Mouse (Mus musculus) small intestine, adult 2 months (tissue): ENCODE results near the gene Utrn.

ENCODE experiments used
- CTCF ChIP-seq: fragments of 200-500 bp; IDR thresholded peaks from 2 replicates; pipeline ENCODE4 v1.5.1; 2012; ENCODE audit warnings: low read depth, mild to moderate bottlenecking, control low read depth, inconsistent platforms, low read length, moderate library complexity, mixed read lengths; ENCODE audit not compliant: insufficient replicate concordance, insufficient read length; ENCODE audit errors: extremely low read depth
- POLR2A ChIP-seq: fragments of 200-500 bp; IDR thresholded peaks from 2 replicates; pipeline ENCODE4 v1.6.1; 2012; ENCODE audit warnings: low read depth, mild to moderate bottlenecking, control low read depth, inconsistent platforms, low read length, moderate library complexity

DNA sequence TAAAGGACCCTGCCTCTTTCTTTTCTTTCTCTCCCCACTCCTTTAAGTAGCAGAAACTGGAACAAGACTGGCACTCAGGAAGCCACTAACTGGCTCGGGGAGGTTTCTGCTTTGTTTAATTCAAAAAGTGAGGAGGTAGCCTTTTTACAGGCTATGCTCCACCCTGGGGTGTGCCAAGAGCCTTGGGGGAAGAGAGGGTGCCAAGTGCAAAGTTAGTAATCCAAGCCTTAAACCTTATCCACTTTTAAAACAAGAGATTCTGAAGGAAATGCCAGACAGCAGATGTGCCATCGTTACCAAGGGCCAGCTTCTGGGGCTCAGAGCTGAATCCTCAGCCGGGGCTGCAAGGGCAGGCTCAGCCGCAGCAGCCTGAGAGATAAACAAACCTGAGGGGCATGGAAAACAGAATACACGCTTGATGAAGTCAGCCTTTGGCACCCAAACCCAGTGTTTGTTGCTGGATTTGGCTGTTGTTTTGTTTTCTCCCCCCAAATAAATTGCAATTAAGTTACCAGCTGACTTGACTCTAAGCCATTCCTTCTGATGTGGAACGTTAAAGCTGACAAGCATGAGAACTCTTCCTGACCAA, 322.0 kb downstream of the Utrn start:
- no peak for TF ChIP-seq POLR2A
- TF ChIP-seq CTCF, result no peak
